Mouse (Mus musculus): ENCODE measurements around the gene Wars. TPM values are rescaled to one million over a fixed set of nuclear protein-coding genes. Genes with fewer than 3 reads are reported as not detected.

The Wars gene
- polyA plus RNA-seq, 1 experiment from 2014 or later, result 34.5 TPM

GRCm38 (mm10) chr12:108830358-108830757 is 63.6 kb downstream of the Wars start:
- no peak for ATAC-seq
- Histone ChIP-seq H3K4me3 (ENCODE audit: low read depth, low read length) (no peak overlapping the region), H3K9ac (ENCODE audit: low read depth, low read length) (no peak overlapping the region), H3K27ac (ENCODE audit: low read depth, low read length) (no peak overlapping the region), H3K4me2 (replicated peaks; ENCODE audit: low read depth) (no peak overlapping the region), H3K27me3 (replicated peaks; ENCODE audit: control insufficient read depth, insufficient read depth, low read length) (no peaks in the 10 kb centered on the region), H3K4me1 (replicated peaks; ENCODE audit: control insufficient read depth, insufficient read depth, low read length) (no peaks in the 10 kb centered on the region), H3K36me3 (ENCODE audit: control insufficient read depth, insufficient read depth) (no peaks in the 10 kb centered on the region), H3K9me3 (ENCODE audit: control insufficient read depth) (no peaks in the 10 kb centered on the region)
- TF ChIP-seq CTCF (IDR thresholded peaks at IDR 0.05; ENCODE audit: low read depth), result no peak
- WGBS, result 84% methylated on average over 6 of the region's 6 CpGs

- 60% methylated on average over 5 of the region's 5 CpGs for WGBS
- Histone ChIP-seq H3K27ac (ENCODE audit: low read depth, low read length) (no peak overlapping the region), H3K4me1 (replicated peaks; ENCODE audit: control insufficient read depth, insufficient read depth, low read length) (no peaks in the 10 kb centered on the region), H3K4me2 (replicated peaks; ENCODE audit: low read depth) (no peak overlapping the region), H3K36me3 (ENCODE audit: control insufficient read depth, insufficient read depth) (no peaks in the 10 kb centered on the region), H3K27me3 (replicated peaks; ENCODE audit: control insufficient read depth, insufficient read depth, low read length) (no peaks in the 10 kb centered on the region), H3K4me3 (ENCODE audit: low read depth, low read length) (no peak overlapping the region), H3K9me3 (ENCODE audit: control insufficient read depth) (no peaks in the 10 kb centered on the region), H3K9ac (ENCODE audit: low read depth, low read length) (no peak overlapping the region)
- no peak for TF ChIP-seq CTCF (IDR thresholded peaks at IDR 0.05; ENCODE audit: low read depth)
- no peak for ATAC-seq
Measured at GRCm38 (mm10) chr12:108829636-108830035, 64.3 kb downstream of the Wars start.

- H3K9ac ChIP-seq (ENCODE audit: low read depth, low read length), result no peak overlapping the region
- no peaks in the 10 kb centered on the region for H3K36me3 ChIP-seq (ENCODE audit: control insufficient read depth, insufficient read depth)
- no peaks in the 10 kb centered on the region for H3K27me3 ChIP-seq (replicated peaks; ENCODE audit: control insufficient read depth, insufficient read depth, low read length)
- TF ChIP-seq CTCF (IDR thresholded peaks at IDR 0.05; ENCODE audit: low read depth), result no peak
- no peaks in the 10 kb centered on the region for H3K9me3 ChIP-seq (ENCODE audit: control insufficient read depth)
- no peak for ATAC-seq
- 69% methylated on average over 6 of the region's 6 CpGs for WGBS
- H3K4me1 ChIP-seq (replicated peaks; ENCODE audit: control insufficient read depth, insufficient read depth, low read length), result no peaks in the 10 kb centered on the region
- H3K27ac ChIP-seq (ENCODE audit: low read depth, low read length), result no peak overlapping the region
- no peak overlapping the region for H3K4me3 ChIP-seq (ENCODE audit: low read depth, low read length)
- H3K4me2 ChIP-seq (replicated peaks; ENCODE audit: low read depth), result no peak overlapping the region
Measured at GRCm38 (mm10) chr12:108827641-108828040, 66.3 kb downstream of the Wars start.

GRCm38 (mm10) chr12:108826958-108827535 is 66.9 kb downstream of the Wars start:
- ATAC-seq, result no peak
- H3K27ac ChIP-seq (ENCODE audit: low read depth, low read length), result no peak overlapping the region
- H3K27me3 ChIP-seq (replicated peaks; ENCODE audit: control insufficient read depth, insufficient read depth, low read length), result no peaks in the 10 kb centered on the region
- H3K9me3 ChIP-seq (ENCODE audit: control insufficient read depth), result no peaks in the 10 kb centered on the region
- no peaks in the 10 kb centered on the region for H3K4me1 ChIP-seq (replicated peaks; ENCODE audit: control insufficient read depth, insufficient read depth, low read length)
- no peak overlapping the region for H3K9ac ChIP-seq (ENCODE audit: low read depth, low read length)
- H3K36me3 ChIP-seq (ENCODE audit: control insufficient read depth, insufficient read depth), result no peaks in the 10 kb centered on the region
- TF ChIP-seq CTCF (IDR thresholded peaks at IDR 0.05; ENCODE audit: low read depth), result no peak
- no peak overlapping the region for H3K4me2 ChIP-seq (replicated peaks; ENCODE audit: low read depth)
- H3K4me3 ChIP-seq (ENCODE audit: low read depth, low read length), result no peak overlapping the region
- WGBS, result 92% methylated on average over 28 of the region's 28 CpGs

GRCm38 (mm10) chr12:108826282-108826957 is 67.6 kb downstream of the Wars start:
- H3K4me3 ChIP-seq (ENCODE audit: low read depth, low read length), result no peak overlapping the region
- no peak overlapping the region for H3K4me2 ChIP-seq (replicated peaks; ENCODE audit: low read depth)
- H3K36me3 ChIP-seq (ENCODE audit: control insufficient read depth, insufficient read depth), result no peaks in the 10 kb centered on the region
- H3K27me3 ChIP-seq (replicated peaks; ENCODE audit: control insufficient read depth, insufficient read depth, low read length), result no peaks in the 10 kb centered on the region
- TF ChIP-seq CTCF (IDR thresholded peaks at IDR 0.05; ENCODE audit: low read depth), result no peak
- no peaks in the 10 kb centered on the region for H3K4me1 ChIP-seq (replicated peaks; ENCODE audit: control insufficient read depth, insufficient read depth, low read length)
- no peak overlapping the region for H3K9ac ChIP-seq (ENCODE audit: low read depth, low read length)
- no peak overlapping the region for H3K27ac ChIP-seq (ENCODE audit: low read depth, low read length)
- ATAC-seq, result no peak
- no peaks in the 10 kb centered on the region for H3K9me3 ChIP-seq (ENCODE audit: control insufficient read depth)
- 94% methylated on average over 19 of the region's 19 CpGs for WGBS

GRCm38 (mm10) chr12:108825561-108826224 is 68.3 kb downstream of the Wars start:
- Histone ChIP-seq H3K4me1 (replicated peaks; ENCODE audit: control insufficient read depth, insufficient read depth, low read length) (no peaks in the 10 kb centered on the region), H3K27ac (ENCODE audit: low read depth, low read length) (no peak overlapping the region), H3K4me3 (ENCODE audit: low read depth, low read length) (no peak overlapping the region), H3K9ac (ENCODE audit: low read depth, low read length) (no peak overlapping the region), H3K9me3 (ENCODE audit: control insufficient read depth) (no peaks in the 10 kb centered on the region), H3K36me3 (ENCODE audit: control insufficient read depth, insufficient read depth) (no peaks in the 10 kb centered on the region), H3K27me3 (replicated peaks; ENCODE audit: control insufficient read depth, insufficient read depth, low read length) (no peaks in the 10 kb centered on the region), H3K4me2 (replicated peaks; ENCODE audit: low read depth) (no peak overlapping the region)
- WGBS, result 93% methylated on average over 13 of the region's 13 CpGs
- ATAC-seq, result no peak
- no peak for TF ChIP-seq CTCF (IDR thresholded peaks at IDR 0.05; ENCODE audit: low read depth)
